Mouse (Mus musculus) urinary bladder, postnatal 36 days (tissue): Measurements from ENCODE around the gene Ddr2.
A peak's percentile ranks its signal among the peaks of the same experiment; 100 is the strongest.

Experiments used
- DNase-seq, 2 experiments: peaks; one replicate each; pipeline ENCODE4 v3.0.0; 2022; ENCODE audit warnings: low spot score in 2 of 2, mixed read lengths in 1 of 2

Gene Ddr2

GRCm38 (mm10) chr1:169948866-169949265 is 161.7 kb downstream of the Ddr2 start:
- DNase-seq: no peak

DNA sequence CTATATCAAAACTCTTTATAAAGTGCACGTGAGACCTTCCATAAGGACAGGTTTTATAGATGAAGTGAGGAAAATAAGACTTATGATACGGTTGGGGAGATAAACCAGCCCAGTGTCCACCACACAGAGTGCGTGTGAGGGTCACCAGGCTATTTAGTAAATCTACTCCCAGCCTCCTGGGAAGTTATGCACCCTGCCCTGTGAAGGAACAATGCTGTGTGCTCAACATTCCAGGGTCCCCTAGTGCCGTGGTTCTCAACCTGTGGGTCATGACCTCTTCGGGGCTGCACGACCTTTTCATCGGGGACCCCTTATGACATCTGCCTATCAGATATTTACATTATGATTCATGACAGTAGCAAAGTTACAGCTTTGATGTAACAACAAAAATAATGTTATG is 162.3 kb downstream of the Ddr2 start:
- DNase-seq: no peak

- DNase-seq: no peak
Measured at GRCm38 (mm10) chr1:169947654-169948053, 162.9 kb downstream of the Ddr2 start.

GRCm38 (mm10) chr1:169946004-169946403 is 164.6 kb downstream of the Ddr2 start:
- DNase-seq: no peak

DNA sequence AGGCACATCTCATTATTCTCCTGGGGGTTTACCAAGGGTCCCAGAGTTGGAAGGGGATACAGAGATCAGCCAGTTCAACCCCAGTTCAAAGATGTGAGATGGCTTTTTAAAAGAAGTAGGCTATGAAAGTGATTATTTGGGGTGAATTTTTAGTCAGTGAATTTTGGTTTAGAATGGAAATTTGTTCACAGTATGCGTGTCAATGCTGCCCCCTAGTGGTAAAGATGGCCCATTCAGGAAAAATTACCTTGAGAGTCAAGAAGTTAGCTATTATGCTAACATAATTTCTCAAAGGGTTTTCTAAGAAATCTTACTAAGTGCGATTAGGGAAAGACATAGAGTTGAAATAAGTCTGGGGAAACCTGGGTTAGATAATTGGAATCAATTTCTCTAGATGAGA is 171.2 kb downstream of the Ddr2 start:
- no peak for DNase-seq

DNA sequence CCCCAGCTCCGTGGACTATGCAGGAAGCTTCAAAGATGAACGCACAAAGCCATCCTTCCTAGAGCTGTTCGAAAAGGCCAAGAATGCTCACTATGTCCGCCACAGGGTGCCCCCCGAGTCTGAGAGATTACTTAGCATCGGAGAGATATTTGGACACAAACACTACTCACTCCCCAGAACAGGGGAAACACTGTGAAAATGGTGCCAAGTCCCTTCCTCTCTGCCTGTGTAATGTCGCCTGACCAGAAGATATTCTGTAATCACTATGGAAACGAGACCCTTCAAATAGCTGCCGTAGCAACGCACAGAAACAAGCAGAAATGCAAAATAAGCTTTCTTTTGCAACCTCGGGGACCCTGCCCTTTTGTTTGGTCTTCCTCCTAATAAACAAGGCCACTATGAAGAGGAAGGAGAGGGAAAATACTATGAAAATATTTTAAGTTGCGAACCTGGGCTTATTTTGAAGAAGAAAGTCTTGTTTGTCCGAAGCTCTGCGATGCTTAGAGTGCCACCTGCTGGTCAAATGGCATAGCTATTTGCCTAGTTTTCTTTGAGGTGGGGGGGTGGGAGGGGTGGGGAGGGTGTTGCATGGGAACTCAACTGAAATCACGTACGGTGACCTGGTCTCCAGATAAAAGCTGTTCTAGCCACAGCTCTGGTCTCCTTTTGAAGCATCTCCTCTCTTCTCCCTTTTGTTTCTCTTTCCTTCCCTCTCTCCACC is 176.4 kb downstream of the Ddr2 start:
- peak in 1 of 2 experiments; percentile 20 for DNase-seq

GRCm38 (mm10) chr1:169932122-169932746 is 178.3 kb downstream of the Ddr2 start:
- DNase-seq: no peak

DNA sequence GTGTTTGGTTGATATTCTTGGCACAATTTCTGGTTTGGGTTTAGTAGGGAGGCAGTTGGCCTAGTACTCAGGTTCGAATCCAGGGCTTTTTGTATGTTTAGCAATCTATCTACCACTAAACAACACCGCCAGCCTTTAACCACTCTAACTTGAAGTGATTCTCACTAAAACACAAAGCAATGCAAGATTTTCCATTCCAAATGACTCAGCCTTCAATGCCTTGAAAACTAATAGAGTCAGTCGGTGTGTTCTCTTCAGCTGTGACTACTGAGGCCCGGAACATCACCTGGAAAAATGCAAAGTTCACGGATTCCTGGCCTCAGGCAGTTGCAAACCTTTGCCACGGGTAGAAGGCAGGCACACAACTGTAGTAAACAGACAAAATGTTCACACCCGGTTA is 178.9 kb downstream of the Ddr2 start:
- DNase-seq: no peak

DNA sequence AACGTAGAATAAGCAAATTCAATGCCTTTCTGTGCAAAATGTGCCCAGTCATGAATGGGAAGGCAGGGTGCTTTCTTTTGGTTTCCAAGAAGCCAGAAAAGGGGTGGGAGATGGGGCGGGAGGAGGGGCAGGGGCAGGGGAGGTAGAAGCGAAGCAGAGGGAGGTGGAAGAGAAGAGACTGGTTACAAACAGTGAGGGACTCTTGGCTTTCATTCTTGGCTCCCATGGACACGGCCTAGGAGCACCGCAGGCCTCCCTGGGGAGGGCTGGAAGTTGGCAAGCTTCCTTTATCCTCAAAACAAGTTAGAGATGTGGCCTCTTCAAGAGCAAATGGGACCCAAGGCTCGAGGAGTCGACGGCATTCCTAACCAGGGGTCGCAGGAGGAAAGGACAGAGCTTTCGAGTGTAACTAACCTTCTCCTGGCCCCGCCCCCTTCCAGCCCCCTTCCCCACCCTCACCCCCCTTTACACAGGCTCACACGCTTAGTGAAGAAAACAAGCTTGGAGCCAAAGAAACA is 182.0 kb downstream of the Ddr2 start, which contains the start of gene Ccdc190:
Gene Ccdc190, plus strand, starts transcription at position 195 of the 518 bp plus-strand sequence.
- DNase-seq: peak in 1 of 2 experiments; percentile 42

DNA sequence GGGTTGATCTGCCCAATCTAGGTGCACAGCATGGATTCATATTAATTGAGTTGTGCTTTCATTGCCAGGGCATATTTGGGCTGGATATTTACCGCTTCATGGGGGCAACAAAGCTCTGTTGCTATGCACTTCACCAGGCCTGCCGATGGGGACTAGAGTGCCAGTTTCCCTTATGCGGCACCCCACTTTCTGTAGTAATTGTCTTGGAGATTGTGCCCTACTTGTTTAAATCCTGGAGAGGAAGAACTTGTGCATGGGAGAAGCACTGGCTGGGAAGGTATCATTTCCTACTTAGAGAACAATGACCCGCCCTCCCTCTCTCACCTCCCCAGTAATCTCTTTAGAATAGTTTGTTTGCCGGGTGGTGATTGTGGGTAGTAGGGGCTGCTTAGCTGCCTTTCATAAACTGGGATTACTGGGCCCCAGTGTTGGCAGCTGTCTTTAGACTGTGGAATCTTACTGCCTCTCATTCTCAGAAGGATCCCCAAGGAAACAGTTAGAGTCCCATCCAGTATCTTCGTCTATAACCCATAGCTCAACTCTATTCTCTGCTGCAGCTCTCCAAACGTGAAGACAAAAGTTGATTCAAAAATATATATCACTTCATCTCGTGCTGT is 182.7 kb downstream of the Ddr2 start:
- DNase-seq: no peak

GRCm38 (mm10) chr1:169924567-169924966 is 186.0 kb downstream of the Ddr2 start:
- peak in 1 of 2 experiments; percentile 8 for DNase-seq
